In genomic region chr11:96829403-96829812, GRCm38 (mm10) we compare ENCODE assay signal across 8 mouse cellular contexts. TPM values are rescaled to one million over a fixed set of nuclear protein-coding genes. Genes with fewer than 3 reads are reported as not detected.
A peak's percentile ranks its signal among the peaks of the same experiment; 100 is the strongest.
DNase-seq lines count a peak whose midpoint lies in the region; ATAC-seq and TF ChIP-seq lines count a peak whose summit lies in the region.

No protein-coding gene starts in this region.

- H3K9ac ChIP-seq in embryonic facial prominence, embryonic 12.5 days, result peak overlapping the region; percentile 89
- peak overlapping the region; percentile 95 for H3K9ac ChIP-seq in heart, adult 2 months (ENCODE audit: low read depth, low read length)
- peak overlapping the region; percentile 94 for H3K9ac ChIP-seq in liver, embryonic 14.5 days (replicated peaks)
- H3K9ac ChIP-seq in stomach, embryonic 15.5 days, result peak overlapping the region; percentile 85

- TF ChIP-seq CTCF in left cerebral cortex, adult 2 months (IDR thresholded peaks at IDR 0.05), result no peak; the same call in 1 of the 2 replicates
- TF ChIP-seq CTCF in heart, adult 2 months (IDR thresholded peaks at IDR 0.05), result peak; percentile 49
- 0 out of 2 replicates have a peak, but pooled peaks have one; percentile 8 for TF ChIP-seq CTCF in kidney, adult 2 months (conservative IDR thresholded peaks at IDR 0.05; ENCODE audit: insufficient read depth, insufficient read length, low read depth, low read length)
- peak; percentile 62 for TF ChIP-seq CTCF in liver, embryonic 14.5 days (IDR thresholded peaks at IDR 0.05; ENCODE audit: low read depth)

- peaks cover 17% of the 10 kb centered on the region for H3K36me3 ChIP-seq in embryonic facial prominence, embryonic 12.5 days
- H3K36me3 ChIP-seq in heart, adult 2 months (ENCODE audit: control insufficient read depth, insufficient read depth, low read length), result peaks cover 7% of the 10 kb centered on the region
- H3K36me3 ChIP-seq in kidney, adult 2 months (ENCODE audit: control insufficient read depth, insufficient read depth, low read length), result no peaks in the 10 kb centered on the region
- H3K36me3 ChIP-seq in liver, embryonic 14.5 days (replicated peaks; ENCODE audit: control insufficient read depth, insufficient read depth, low read depth), result peaks cover 17% of the 10 kb centered on the region
- 0 out of 2 replicates have a peak, but pooled peaks cover 13% of the 10 kb centered on the region for H3K36me3 ChIP-seq in stomach, embryonic 15.5 days

- H3K4me1 ChIP-seq in embryonic facial prominence, embryonic 12.5 days, result peaks cover 49% of the 10 kb centered on the region
- peaks cover 14% of the 10 kb centered on the region for H3K4me1 ChIP-seq in heart, adult 2 months (ENCODE audit: control insufficient read depth, insufficient read depth, low read length)
- peaks cover 28% of the 10 kb centered on the region for H3K4me1 ChIP-seq in kidney, adult 2 months (ENCODE audit: control insufficient read depth, insufficient read depth, low read length)
- H3K4me1 ChIP-seq in liver, embryonic 14.5 days (replicated peaks; ENCODE audit: control insufficient read depth in 2 of 2, insufficient read depth in 2 of 2, low read length in 1 of 2), result peaks cover 18 to 29% of the 10 kb centered on the region in 2 experiments
- peaks cover 44% of the 10 kb centered on the region for H3K4me1 ChIP-seq in stomach, embryonic 15.5 days

- H3K4me2 ChIP-seq in embryonic facial prominence, embryonic 12.5 days (replicated peaks), result peak overlapping the region; percentile 77
- H3K4me2 ChIP-seq in liver, embryonic 14.5 days (ENCODE audit: low read depth), result peak overlapping the region; percentile 91
- peak overlapping the region; percentile 71 for H3K4me2 ChIP-seq in stomach, embryonic 15.5 days

- intact Hi-C loops in left cerebral cortex, adult 2 months (cut with DNase I), result no loop called here
- intact Hi-C loops in heart, adult 2 months (cut with DNase I), result loop anchor here (5.0 kb wide), 1 partner anchor 138 kb away; no protein-coding TSS in a partner anchor

- peak; percentile 57 to 69 for DNase-seq in left cerebral cortex, adult 2 months (ENCODE audit: extremely low spot score in 1 of 2, low spot score in 2 of 2)
- DNase-seq in left cerebral cortex, adult 11 months (ENCODE audit: low spot score), result no peak
- peak; percentile 90 to 93 for DNase-seq in heart, adult 2 months
- peak; percentile 93 for DNase-seq in kidney, adult 2 months
- DNase-seq in liver, embryonic 14.5 days (ENCODE audit: low read depth in 3 of 3, low spot score in 3 of 3), result peak; percentile 78 to 83 (median 81)
- peak; percentile 71 to 77 for DNase-seq in natural killer cell, adult 2 months (ENCODE audit: low spot score in 2 of 2)

- no peaks in the 10 kb centered on the region for H3K9me3 ChIP-seq in embryonic facial prominence, embryonic 12.5 days
- H3K9me3 ChIP-seq in liver, embryonic 14.5 days (ENCODE audit: control insufficient read depth, low read length), result no peaks in the 10 kb centered on the region
- H3K9me3 ChIP-seq in stomach, embryonic 15.5 days, result no peaks in the 10 kb centered on the region

- peak; percentile 69; the same call in 1 of the 2 replicates for TF ChIP-seq EP300 in heart, adult 2 months (IDR thresholded peaks at IDR 0.05; ENCODE audit: insufficient read depth, low read depth, low read length)
- no peak for TF ChIP-seq EP300 in liver, embryonic 14.5 days (IDR thresholded peaks at IDR 0.05; ENCODE audit: low read depth)

- no peaks in the 10 kb centered on the region for H3K27me3 ChIP-seq in embryonic facial prominence, embryonic 12.5 days
- H3K27me3 ChIP-seq in heart, adult 2 months (ENCODE audit: control insufficient read depth, insufficient read depth, low read length), result no peaks in the 10 kb centered on the region
- no peaks in the 10 kb centered on the region for H3K27me3 ChIP-seq in kidney, adult 2 months (replicated peaks; ENCODE audit: control insufficient read depth, insufficient read depth, low read length)
- H3K27me3 ChIP-seq in liver, embryonic 14.5 days (ENCODE audit: control insufficient read depth, insufficient read depth, low read length), result no peaks in the 10 kb centered on the region
- no peaks in the 10 kb centered on the region for H3K27me3 ChIP-seq in stomach, embryonic 15.5 days (replicated peaks)

- peak overlapping the region; percentile 93 for H3K27ac ChIP-seq in left cerebral cortex, adult 2 months
- H3K27ac ChIP-seq in embryonic facial prominence, embryonic 12.5 days, result peak overlapping the region; percentile 97
- peak overlapping the region; percentile 99 for H3K27ac ChIP-seq in heart, adult 2 months
- peak overlapping the region; percentile 99 for H3K27ac ChIP-seq in kidney, adult 2 months (ENCODE audit: insufficient read depth, low read depth, low read length)
- H3K27ac ChIP-seq in liver, embryonic 14.5 days, result peak overlapping the region; percentile 94
- H3K27ac ChIP-seq in stomach, embryonic 15.5 days, result peak overlapping the region; percentile 98

- peak; percentile 98 for TF ChIP-seq POLR2A in heart, adult 2 months (IDR thresholded peaks at IDR 0.05; ENCODE audit: insufficient read depth, low read depth, low read length)
- TF ChIP-seq POLR2A in kidney, adult 2 months (IDR thresholded peaks at IDR 0.05; ENCODE audit: low read depth, low read length), result peak; percentile 97

- H3K4me3 ChIP-seq in left cerebral cortex, adult 2 months, result peak overlapping the region; percentile 98
- H3K4me3 ChIP-seq in embryonic facial prominence, embryonic 12.5 days, result peak overlapping the region; percentile 88
- peak overlapping the region; percentile 83 for H3K4me3 ChIP-seq in heart, adult 2 months
- peak overlapping the region; percentile 95 for H3K4me3 ChIP-seq in kidney, adult 2 months (ENCODE audit: insufficient read depth, low read depth, low read length)
- H3K4me3 ChIP-seq in liver, embryonic 14.5 days (ENCODE audit: insufficient read depth in 1 of 2, low read depth in 2 of 2, low read length in 2 of 2), result peak overlapping the region; percentile 83 to 98
- H3K4me3 ChIP-seq in stomach, embryonic 15.5 days (replicated peaks), result peak overlapping the region; percentile 77

- peak; percentile 24; the same call in 1 of the 2 replicates for ATAC-seq in embryonic facial prominence, embryonic 12.5 days (ENCODE audit: insufficient number of reproducible peaks, insufficient read depth, low FRiP score, low TSS enrichment)
- ATAC-seq in liver, embryonic 14.5 days (ENCODE audit: insufficient read depth), result peak; percentile 84
- peak; percentile 82 for ATAC-seq in stomach, embryonic 15.5 days (ENCODE audit: insufficient read depth, low FRiP score, low read depth)

- peaks cover 5% of the 10 kb centered on the region; the same call in 1 of the 2 replicates for H3K79me2 ChIP-seq in heart, adult 2 months (replicated peaks; ENCODE audit: control insufficient read depth, insufficient read depth, low read length)

- WGBS in embryonic facial prominence, embryonic 12.5 days, result under 1% methylated on average over 32 of the region's 33 CpGs
- under 1% methylated on average over 33 of the region's 33 CpGs for WGBS in heart, adult 2 months
- WGBS in kidney, adult 2 months, result under 1% methylated on average over 32 of the region's 33 CpGs
- WGBS in liver, embryonic 14.5 days (ENCODE audit: insufficient replicate concordance), result under 1% methylated on average over 33 of the region's 33 CpGs
- WGBS in stomach, embryonic 15.5 days, result 0% methylated on average over 33 of the region's 33 CpGs

RNA-seq across cellular contexts. Expression of gene Nfe2l1, which starts 0.4 kb away (rescaled TPM):
- 100 to 1,000 TPM; 281 to 290 TPM for total RNA-seq in left cerebral cortex, adult 2 months (2021)
- polyA plus RNA-seq in embryonic facial prominence, embryonic 12.5 days (2016; fragmentation: Nextera tagmentation; extraction: Ambion mirVana), result 72.6 and 75.8 TPM in 2 replicates
- total RNA-seq in heart, adult 2 months (2021), result 100 to 1,000 TPM; 395 to 436 TPM
- 397 and 529 TPM in 2 replicates for polyA plus RNA-seq in heart, adult 2 months (2012; rRNA removed)
- 230 and 252 TPM in 2 replicates for polyA plus RNA-seq in kidney, adult 2 months (2012; rRNA removed)
- polyA plus RNA-seq in liver, embryonic 14.5 days (2012; rRNA removed), result 14.4 and 15.2 TPM in 2 replicates
- polyA plus RNA-seq in liver, embryonic 14.5 days (2014; fragmentation: Nextera tagmentation; extraction: Ambion mirVana), result 9.6 and 10.1 TPM in 2 replicates
- polyA plus RNA-seq in stomach, embryonic 15.5 days (2015; fragmentation: Nextera tagmentation; extraction: Ambion mirVana), result 52.6 and 54.1 TPM in 2 replicates

RNA-seq across cellular contexts. Expression of gene Copz2, which starts 20.3 kb away (rescaled TPM):
- 1 to 10 TPM; 4.8 to 5.0 TPM for total RNA-seq in left cerebral cortex, adult 2 months (2021)
- 88.9 and 94.3 TPM in 2 replicates for polyA plus RNA-seq in embryonic facial prominence, embryonic 12.5 days (2016; fragmentation: Nextera tagmentation; extraction: Ambion mirVana)
- total RNA-seq in heart, adult 2 months (2021), result 10 to 100 TPM; 35.0 to 36.9 TPM
- polyA plus RNA-seq in heart, adult 2 months (2012; rRNA removed), result 55.0 and 76.6 TPM in 2 replicates
- polyA plus RNA-seq in kidney, adult 2 months (2012; rRNA removed), result 56.2 and 61.6 TPM in 2 replicates
- polyA plus RNA-seq in liver, embryonic 14.5 days (2012; rRNA removed), result 7.9 and 8.7 TPM in 2 replicates
- polyA plus RNA-seq in liver, embryonic 14.5 days (2014; fragmentation: Nextera tagmentation; extraction: Ambion mirVana), result 18.6 and 18.8 TPM in 2 replicates
- 124 and 125 TPM in 2 replicates for polyA plus RNA-seq in stomach, embryonic 15.5 days (2015; fragmentation: Nextera tagmentation; extraction: Ambion mirVana)

RNA-seq across cellular contexts. Expression of gene Cbx1, which starts 40.5 kb away (rescaled TPM):
- total RNA-seq in left cerebral cortex, adult 2 months (2021), result 10 to 100 TPM; 45.5 to 46.5 TPM
- polyA plus RNA-seq in embryonic facial prominence, embryonic 12.5 days (2016; fragmentation: Nextera tagmentation; extraction: Ambion mirVana), result 160 and 169 TPM in 2 replicates
- 10 to 100 TPM; 34.8 to 36.9 TPM for total RNA-seq in heart, adult 2 months (2021)
- polyA plus RNA-seq in heart, adult 2 months (2012; rRNA removed), result 8.4 and 11.1 TPM in 2 replicates
- polyA plus RNA-seq in kidney, adult 2 months (2012; rRNA removed), result 17.9 and 18.7 TPM in 2 replicates
- polyA plus RNA-seq in liver, embryonic 14.5 days (2012; rRNA removed), result 9.9 and 23.5 TPM in 2 replicates
- polyA plus RNA-seq in liver, embryonic 14.5 days (2014; fragmentation: Nextera tagmentation; extraction: Ambion mirVana), result 25.0 and 26.0 TPM in 2 replicates
- polyA plus RNA-seq in stomach, embryonic 15.5 days (2015; fragmentation: Nextera tagmentation; extraction: Ambion mirVana), result 99.1 and 99.2 TPM in 2 replicates

RNA-seq across cellular contexts. Expression of gene Snx11, which starts 52.0 kb away (rescaled TPM):
- 10 to 100 TPM; 49.7 to 52.2 TPM for total RNA-seq in left cerebral cortex, adult 2 months (2021)
- polyA plus RNA-seq in embryonic facial prominence, embryonic 12.5 days (2016; fragmentation: Nextera tagmentation; extraction: Ambion mirVana), result 27.6 and 28.5 TPM in 2 replicates
- total RNA-seq in heart, adult 2 months (2021), result 10 to 100 TPM; 11.6 to 12.5 TPM
- polyA plus RNA-seq in heart, adult 2 months (2012; rRNA removed), result 11.1 and 16.2 TPM in 2 replicates
- polyA plus RNA-seq in kidney, adult 2 months (2012; rRNA removed), result 13.2 and 13.7 TPM in 2 replicates
- 7.4 and 10.1 TPM in 2 replicates for polyA plus RNA-seq in liver, embryonic 14.5 days (2012; rRNA removed)
- polyA plus RNA-seq in liver, embryonic 14.5 days (2014; fragmentation: Nextera tagmentation; extraction: Ambion mirVana), result 4.2 and 4.9 TPM in 2 replicates
- 16.5 and 17.4 TPM in 2 replicates for polyA plus RNA-seq in stomach, embryonic 15.5 days (2015; fragmentation: Nextera tagmentation; extraction: Ambion mirVana)

Comparison
In these comparisons a context has a peak if more than half of its experiments do, and no peak if none do; other contexts are left out.
1. ATAC-seq: peak in every context shown above with its lines; median percentile 84 in liver, embryonic 14.5 days; 82 in stomach, embryonic 15.5 days; 24 in embryonic facial prominence, embryonic 12.5 days.